Mouse (Mus musculus): ENCODE results near the gene Hist1h4j. TPM values are rescaled to one million over a fixed set of nuclear protein-coding genes. Genes with fewer than 3 reads are reported as not detected.
A peak's percentile ranks its signal among the peaks of the same experiment; 100 is the strongest.
"Not testable (repeated sequence)": the region's sequence is repeated elsewhere in the genome, so short reads cannot be mapped to it uniquely, and the experiment has no call there.

Gene Hist1h4j
- total RNA-seq (2014; rRNA removed; ENCODE audit: low replicate concordance): 962 and 1,129 TPM in 2 replicates
- polyA plus RNA-seq (2015; fragmentation: Nextera tagmentation; extraction: Ambion mirVana): 0.20 and 0.27 TPM in 2 replicates

- Histone ChIP-seq H3K9ac (replicated peaks; ENCODE audit: low read depth, low read length) (peak within 1 kb of the TSS; percentile 59), H3K4me3 (ENCODE audit: low read depth, low read length) (peak within 1 kb of the TSS; percentile 52), H3K27ac (ENCODE audit: low read depth) (peak within 1 kb of the TSS; percentile 77), H3K4me2 (ENCODE audit: low read depth, low read length) (peak within 1 kb of the TSS; percentile 61)
- under 1% methylated on average over 31 of the region's 56 CpGs for WGBS
- ATAC-seq (ENCODE audit: insufficient read depth, low read depth): peak; percentile 82
- H3K27me3 ChIP-seq (ENCODE audit: control insufficient read depth, insufficient read depth, low read length); H3K4me1 ChIP-seq (ENCODE audit: control insufficient read depth, insufficient read depth); H3K36me3 ChIP-seq (replicated peaks; ENCODE audit: control insufficient read depth, insufficient read depth, low read length); H3K9me3 ChIP-seq (replicated peaks; ENCODE audit: control insufficient read depth, low read length): not testable (repeated sequence)
- DNase-seq (ENCODE audit: low spot score): peak; percentile 70
These were observed at the start of gene Hist1h4j for GRCm38 (mm10) chr13:21734906-21735767. Hist1h4j (plus strand) TSS chr13:21735064.

DNA sequence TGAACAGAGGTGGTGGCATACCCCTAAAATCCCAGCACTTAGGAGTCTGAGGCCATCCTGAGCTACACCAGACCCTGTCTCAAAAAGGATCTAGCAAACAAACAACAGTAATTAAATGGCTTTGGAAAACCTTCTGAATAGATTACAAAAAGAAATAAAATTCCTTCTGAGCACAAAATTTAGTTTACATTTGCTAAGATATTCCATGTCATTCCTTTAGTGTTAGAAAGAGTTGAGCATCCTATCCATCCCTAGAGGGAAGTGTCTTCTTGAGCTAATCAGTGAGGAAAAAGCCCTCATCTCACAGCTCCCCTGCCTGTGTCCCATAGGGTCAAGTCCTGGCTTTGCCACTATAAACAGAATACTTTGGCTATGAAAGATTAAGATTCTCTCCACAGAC lies 37.1 kb upstream of the Hist1h4j start, which contains the start of gene Olfr1359:
TSS of gene Olfr1359 (plus strand) at position 301 of the 400 bp plus-strand sequence.
- no peak for TF ChIP-seq EP300 (IDR thresholded peaks at IDR 0.05; ENCODE audit: low read depth)
- TF ChIP-seq CTCF (IDR thresholded peaks at IDR 0.05; ENCODE audit: low read depth): no peak
- Histone ChIP-seq H3K36me3 (replicated peaks; ENCODE audit: control insufficient read depth, insufficient read depth, low read length) (no peaks in the 10 kb centered on the region), H3K4me3 (ENCODE audit: low read depth, low read length) (no peak within 1 kb of the TSS), H3K9me3 (replicated peaks; ENCODE audit: control insufficient read depth, low read length) (no peaks in the 10 kb centered on the region), H3K9ac (replicated peaks; ENCODE audit: low read depth, low read length) (no peak within 1 kb of the TSS), H3K27me3 (ENCODE audit: control insufficient read depth, insufficient read depth, low read length) (no peaks in the 10 kb centered on the region), H3K4me1 (ENCODE audit: control insufficient read depth, insufficient read depth) (no peaks in the 10 kb centered on the region), H3K4me2 (ENCODE audit: low read depth, low read length) (no peak within 1 kb of the TSS), H3K27ac (ENCODE audit: low read depth) (no peak within 1 kb of the TSS)
- no peak for DNase-seq (ENCODE audit: low spot score)
- no peak for ATAC-seq (ENCODE audit: insufficient read depth, low read depth)

DNA sequence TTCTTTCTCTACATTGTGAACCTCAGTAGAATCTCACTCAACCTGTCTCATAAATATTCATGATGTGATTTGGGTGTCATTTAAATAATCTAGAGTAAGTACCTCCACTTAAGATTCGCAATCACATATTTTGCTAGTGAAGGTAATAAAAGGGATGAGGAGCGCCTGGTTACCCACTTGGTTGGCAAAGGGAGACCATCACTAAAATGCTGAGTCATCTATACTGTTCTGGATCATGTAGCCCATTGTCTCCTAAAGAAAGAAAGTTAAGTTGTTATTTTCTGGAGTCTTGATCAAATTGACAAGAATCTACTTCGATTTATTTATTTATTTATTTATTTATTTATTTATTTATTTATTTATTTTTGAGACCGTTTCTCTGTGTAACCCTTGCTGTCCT lies 28.2 kb upstream of the Hist1h4j start:
- Histone ChIP-seq H3K9me3 (replicated peaks; ENCODE audit: control insufficient read depth, low read length) (no peaks in the 10 kb centered on the region), H3K27me3 (ENCODE audit: control insufficient read depth, insufficient read depth, low read length) (no peaks in the 10 kb centered on the region), H3K9ac (replicated peaks; ENCODE audit: low read depth, low read length) (no peak overlapping the region), H3K4me1 (ENCODE audit: control insufficient read depth, insufficient read depth) (peaks cover 7% of the 10 kb centered on the region; the same call in 1 of the 2 replicates), H3K4me2 (ENCODE audit: low read depth, low read length) (no peak overlapping the region), H3K4me3 (ENCODE audit: low read depth, low read length) (no peak overlapping the region), H3K27ac (ENCODE audit: low read depth) (no peak overlapping the region), H3K36me3 (replicated peaks; ENCODE audit: control insufficient read depth, insufficient read depth, low read length) (no peaks in the 10 kb centered on the region)
- no peak for ATAC-seq (ENCODE audit: insufficient read depth, low read depth)
- no peak for DNase-seq (ENCODE audit: low spot score)
- 61% methylated on average over 4 of the region's 4 CpGs for WGBS
- TF ChIP-seq EP300 (IDR thresholded peaks at IDR 0.05; ENCODE audit: low read depth): no peak
- no peak for TF ChIP-seq CTCF (IDR thresholded peaks at IDR 0.05; ENCODE audit: low read depth)

DNA sequence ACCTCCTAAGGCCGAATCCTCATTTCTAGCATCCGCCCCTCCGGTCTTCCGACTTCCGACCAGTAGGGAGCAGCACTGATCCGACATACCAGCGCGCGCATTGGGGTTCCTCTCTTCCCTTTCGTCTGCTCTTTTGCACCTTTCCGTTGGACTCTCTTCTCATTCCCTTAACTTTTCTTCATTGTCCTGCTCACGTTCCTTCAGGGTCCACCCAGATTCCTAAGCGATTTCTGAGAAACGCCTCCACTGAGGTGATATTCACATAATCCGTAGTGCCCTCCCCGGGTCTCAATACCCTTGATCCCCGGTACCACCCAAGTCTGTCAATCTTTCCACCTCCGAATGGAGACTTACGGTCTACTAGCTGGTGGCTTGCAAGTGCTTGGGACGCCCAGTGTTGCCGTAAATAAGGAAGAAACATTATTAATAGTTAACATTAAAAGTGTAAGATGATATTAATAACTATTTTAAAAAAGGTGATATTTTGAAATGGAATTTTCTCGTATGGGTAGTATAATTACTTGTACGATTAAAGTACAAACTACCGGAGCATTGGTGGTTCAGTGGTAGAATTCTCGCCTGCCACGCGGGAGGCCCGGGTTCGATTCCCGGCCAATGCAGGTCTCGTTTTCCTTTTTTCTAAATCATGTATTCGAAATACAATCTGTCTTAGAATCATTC lies 24.7 kb upstream of the Hist1h4j start:
- ATAC-seq (ENCODE audit: insufficient read depth, low read depth): peak; percentile 84
- Histone ChIP-seq H3K4me1 (ENCODE audit: control insufficient read depth, insufficient read depth) (peaks cover 10% of the 10 kb centered on the region), H3K4me2 (ENCODE audit: low read depth, low read length) (peak overlapping the region; percentile 49), H3K9me3 (replicated peaks; ENCODE audit: control insufficient read depth, low read length) (no peaks in the 10 kb centered on the region), H3K27me3 (ENCODE audit: control insufficient read depth, insufficient read depth, low read length) (no peaks in the 10 kb centered on the region), H3K9ac (replicated peaks; ENCODE audit: low read depth, low read length) (peak overlapping the region; percentile 53), H3K27ac (ENCODE audit: low read depth) (peak overlapping the region; percentile 86), H3K36me3 (replicated peaks; ENCODE audit: control insufficient read depth, insufficient read depth, low read length) (no peaks in the 10 kb centered on the region), H3K4me3 (ENCODE audit: low read depth, low read length) (peak overlapping the region; percentile 63)
- under 1% methylated on average over 32 of the region's 32 CpGs for WGBS
- TF ChIP-seq EP300 (IDR thresholded peaks at IDR 0.05; ENCODE audit: low read depth) (0 out of 2 replicates have a peak, but pooled peaks have one; percentile 51), CTCF (IDR thresholded peaks at IDR 0.05; ENCODE audit: low read depth) (peak; percentile 90)
- peak; percentile 90 for DNase-seq (ENCODE audit: low spot score)

DNA sequence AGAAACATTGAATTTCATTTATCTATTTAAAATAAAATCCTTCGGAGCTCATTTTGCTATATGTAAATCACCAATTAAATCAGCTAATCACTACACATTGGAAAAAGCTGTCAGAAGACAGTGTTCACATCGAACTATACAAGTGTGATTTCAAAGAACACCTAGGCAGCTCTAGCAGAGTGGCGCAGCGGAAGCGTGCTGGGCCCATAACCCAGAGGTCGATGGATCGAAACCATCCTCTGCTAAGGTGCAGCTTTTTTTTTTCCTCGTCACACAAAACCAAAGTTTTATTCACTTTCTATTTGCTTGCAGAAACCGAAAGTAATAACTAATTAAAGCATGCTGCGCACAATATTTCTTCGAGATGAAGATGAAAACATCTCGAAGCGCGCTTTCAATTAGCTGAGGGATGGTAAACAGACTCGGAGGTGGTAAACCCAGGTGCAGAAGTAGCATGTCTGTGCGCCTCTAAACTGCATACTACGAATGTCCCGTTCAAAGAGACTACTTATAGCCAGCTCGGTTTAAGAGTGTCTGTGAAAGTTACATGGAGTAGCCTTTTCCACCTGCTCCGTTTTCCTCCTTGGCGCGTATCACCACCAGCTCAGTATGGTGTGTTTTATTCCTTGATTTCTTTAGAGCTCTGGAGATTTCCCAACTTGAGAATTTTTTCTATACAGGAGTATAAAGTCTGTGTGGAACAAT lies 23.9 kb upstream of the Hist1h4j start:
- 2% methylated on average over 22 of the region's 22 CpGs for WGBS
- TF ChIP-seq CTCF (IDR thresholded peaks at IDR 0.05; ENCODE audit: low read depth) (no peak), EP300 (IDR thresholded peaks at IDR 0.05; ENCODE audit: low read depth) (no peak)
- H3K4me2 ChIP-seq (ENCODE audit: low read depth, low read length): peak overlapping the region; percentile 79
- H3K9ac ChIP-seq (replicated peaks; ENCODE audit: low read depth, low read length): peak overlapping the region; percentile 64
- no peaks in the 10 kb centered on the region for H3K9me3 ChIP-seq (replicated peaks; ENCODE audit: control insufficient read depth, low read length)
- H3K36me3 ChIP-seq (replicated peaks; ENCODE audit: control insufficient read depth, insufficient read depth, low read length): no peaks in the 10 kb centered on the region
- ATAC-seq (ENCODE audit: insufficient read depth, low read depth) (peak; percentile 77), DNase-seq (ENCODE audit: low spot score) (peak; percentile 50)
- peaks cover 14% of the 10 kb centered on the region for H3K4me1 ChIP-seq (ENCODE audit: control insufficient read depth, insufficient read depth)
- peak overlapping the region; percentile 63 for H3K4me3 ChIP-seq (ENCODE audit: low read depth, low read length)
- H3K27me3 ChIP-seq (ENCODE audit: control insufficient read depth, insufficient read depth, low read length): no peaks in the 10 kb centered on the region
- peak overlapping the region; percentile 13; the same call in 1 of the 2 replicates for H3K27ac ChIP-seq (ENCODE audit: low read depth)

Measured in heart, postnatal 0 days (tissue).